Mouse (Mus musculus): ENCODE measurements around the gene Fam43b. TPM values are rescaled to one million over a fixed set of nuclear protein-coding genes. Genes with fewer than 3 reads are reported as not detected.

The Fam43b gene
- total RNA-seq, 2 experiments from 2014 or later = not detected

- intact Hi-C loops (cut with DNase I) = no loop called here
- Histone ChIP-seq H3K27ac (no peak overlapping the region), H3K4me3 (no peak overlapping the region)
- no peak for DNase-seq
- no peak for TF ChIP-seq CTCF (IDR thresholded peaks at IDR 0.05)
Observed at GRCm38 (mm10) chr4:138380132-138380689, 16.1 kb downstream of the Fam43b start.

DNA sequence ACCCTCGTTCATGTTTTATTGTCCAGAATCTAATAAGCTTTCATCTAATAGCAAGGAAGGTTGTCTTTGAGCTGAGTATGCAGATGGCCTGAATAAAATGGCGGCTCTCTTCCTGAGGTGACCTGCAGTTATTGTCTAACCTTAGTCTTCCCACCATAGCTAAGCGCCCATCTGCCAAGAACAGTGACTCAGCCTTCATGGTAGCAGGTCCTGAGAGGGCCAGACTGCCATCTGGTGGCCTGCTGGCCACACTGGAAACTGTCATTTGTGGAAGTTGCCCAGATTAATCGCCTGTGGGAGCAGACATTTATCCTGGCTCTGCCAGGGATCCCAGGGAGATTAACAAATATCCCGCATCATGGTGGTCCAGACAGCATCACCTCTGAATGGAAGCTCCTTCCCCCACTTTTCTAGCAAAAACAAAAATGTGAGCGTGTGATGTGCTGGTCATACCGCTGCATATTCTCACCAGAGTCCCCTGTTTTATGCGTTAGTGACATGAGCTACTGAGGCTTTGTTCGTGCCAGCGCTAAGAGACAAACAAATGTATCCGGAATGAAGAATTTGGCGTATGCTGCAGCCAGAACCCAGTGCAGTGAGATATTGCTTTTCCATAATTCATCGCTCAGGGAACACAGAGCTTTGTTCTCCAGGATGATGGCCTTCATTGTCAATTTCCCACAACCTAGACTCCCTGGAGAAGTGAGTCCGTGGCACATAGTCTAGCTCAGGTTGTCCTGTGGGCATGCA is 17.1 kb downstream of the Fam43b start:
- DNase-seq = peak; percentile 86
- H3K4me3 ChIP-seq = no peak overlapping the region
- intact Hi-C loops (cut with DNase I) = loop anchor here (2.0 to 5.0 kb wide), 3 partner anchors 48 to 60 kb away; no protein-coding TSS in a partner anchor
- TF ChIP-seq CTCF (IDR thresholded peaks at IDR 0.05) = peak; percentile 89
- H3K27ac ChIP-seq = peak overlapping the region; percentile 72

DNA sequence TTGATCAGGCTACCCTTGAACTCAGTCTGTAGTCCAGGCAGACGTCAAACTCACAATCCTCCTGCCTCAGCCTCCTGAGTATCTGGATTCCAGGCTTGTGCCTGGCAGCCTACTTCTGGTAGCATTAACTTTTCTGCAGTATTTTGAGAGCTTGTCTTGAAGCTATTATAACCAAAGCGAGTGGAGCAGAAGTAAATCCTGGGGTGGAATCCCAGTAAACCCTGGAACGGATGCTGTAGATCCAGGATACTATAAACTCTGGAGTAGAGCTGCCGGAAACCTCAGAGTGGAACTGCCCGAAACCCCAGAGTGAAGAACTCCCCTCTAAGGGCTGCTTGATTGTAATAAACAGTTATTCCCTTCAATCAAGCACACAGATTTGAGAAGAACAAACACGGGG is 18.8 kb downstream of the Fam43b start:
- Histone ChIP-seq H3K27ac (no peak overlapping the region), H3K4me3 (no peak overlapping the region)
- intact Hi-C loops (cut with DNase I) = loop anchor here (5.0 kb wide), 1 partner anchor 50 kb away; no protein-coding TSS in a partner anchor
- no peak for TF ChIP-seq CTCF (IDR thresholded peaks at IDR 0.05)
- DNase-seq = no peak

GRCm38 (mm10) chr4:138375117-138375516 is 21.2 kb downstream of the Fam43b start:
- TF ChIP-seq CTCF (IDR thresholded peaks at IDR 0.05) = no peak

DNA sequence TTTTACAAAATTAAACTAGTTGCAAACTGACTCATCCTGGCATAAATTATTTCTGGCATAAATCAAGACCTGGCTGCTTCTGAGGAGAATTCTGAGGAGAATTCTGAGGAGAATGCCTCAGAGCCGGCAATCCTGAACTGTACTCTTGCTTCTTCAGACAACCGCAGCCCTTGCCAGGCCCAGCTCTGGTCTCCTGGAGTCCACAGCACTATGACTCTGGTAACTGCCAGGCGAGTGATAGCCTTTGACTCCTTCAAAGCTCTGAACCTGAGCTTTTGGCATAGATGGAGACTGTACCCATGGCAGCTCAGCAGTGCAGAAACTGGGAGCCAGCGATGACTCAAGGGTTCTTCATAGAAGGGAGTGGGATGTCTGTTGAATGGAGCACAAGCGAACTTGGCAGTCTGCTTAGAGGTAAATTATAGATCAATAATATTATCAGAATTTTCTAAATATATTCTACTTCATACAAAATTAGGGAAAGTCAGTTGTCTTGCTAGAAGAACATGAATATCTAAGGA is 25.3 kb downstream of the Fam43b start:
- no peak overlapping the region for H3K27ac ChIP-seq
- intact Hi-C loops (cut with DNase I) = no loop called here
- TF ChIP-seq CTCF (IDR thresholded peaks at IDR 0.05) = no peak
- DNase-seq = no peak
- no peak overlapping the region for H3K4me3 ChIP-seq

More at GRCm38 (mm10) chr4:138375117-138375516, 21.2 kb downstream of the Fam43b start:
- H3K27ac ChIP-seq = no peak overlapping the region
- DNase-seq = no peak
- H3K4me3 ChIP-seq = no peak overlapping the region
- intact Hi-C loops (cut with DNase I) = loop anchor here (5.0 kb wide), 1 partner anchor 52 kb away; no protein-coding TSS in a partner anchor

- intact Hi-C loops (cut with DNase I) = no loop called here
- no peak for DNase-seq
- H3K27ac ChIP-seq = peak overlapping the region; percentile 75
- TF ChIP-seq CTCF (IDR thresholded peaks at IDR 0.05) = no peak
- peak overlapping the region; percentile 71 for H3K4me3 ChIP-seq
Observed at GRCm38 (mm10) chr4:138368498-138369260, 27.6 kb downstream of the Fam43b start.

- Histone ChIP-seq H3K4me3 (peak within 1 kb of the TSS; percentile 71), H3K27ac (peak within 1 kb of the TSS; percentile 75)
- intact Hi-C loops (cut with DNase I) = no loop called here
- peak; percentile 90 for DNase-seq
- no peak; the same call in 1 of the 2 replicates for TF ChIP-seq CTCF (IDR thresholded peaks at IDR 0.05)
Observed at GRCm38 (mm10) chr4:138367641-138368497, 28.5 kb downstream of the Fam43b start, which contains the start of gene Cda. Gene Cda, minus strand, starts transcription at chr4:138367992.

DNA sequence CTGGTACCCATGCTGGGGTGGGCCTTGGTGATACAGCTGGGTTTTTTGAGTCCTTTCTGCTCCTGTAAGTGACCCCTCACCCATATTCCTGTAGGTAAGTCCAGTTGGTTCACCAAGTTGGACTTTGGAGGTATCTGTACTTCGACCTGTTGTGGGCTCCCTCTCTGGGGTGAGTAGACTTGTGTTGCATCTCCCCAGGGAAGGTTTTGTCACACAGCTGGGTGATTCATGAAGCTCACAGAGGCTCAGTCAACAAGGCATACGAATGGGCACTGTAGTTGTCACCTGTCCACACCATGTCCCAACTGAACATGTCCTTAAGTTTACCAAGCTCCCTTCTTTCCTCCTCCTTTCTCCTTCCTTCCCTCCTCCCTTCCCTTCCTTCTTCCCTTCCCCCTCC is 29.8 kb downstream of the Fam43b start:
- no peak overlapping the region for H3K4me3 ChIP-seq
- intact Hi-C loops (cut with DNase I) = no loop called here
- DNase-seq = no peak
- TF ChIP-seq CTCF (IDR thresholded peaks at IDR 0.05) = no peak
- no peak overlapping the region for H3K27ac ChIP-seq

- TF ChIP-seq CTCF (IDR thresholded peaks at IDR 0.05) = no peak
Observed at GRCm38 (mm10) chr4:138363511-138363910, 32.8 kb downstream of the Fam43b start.

DNA sequence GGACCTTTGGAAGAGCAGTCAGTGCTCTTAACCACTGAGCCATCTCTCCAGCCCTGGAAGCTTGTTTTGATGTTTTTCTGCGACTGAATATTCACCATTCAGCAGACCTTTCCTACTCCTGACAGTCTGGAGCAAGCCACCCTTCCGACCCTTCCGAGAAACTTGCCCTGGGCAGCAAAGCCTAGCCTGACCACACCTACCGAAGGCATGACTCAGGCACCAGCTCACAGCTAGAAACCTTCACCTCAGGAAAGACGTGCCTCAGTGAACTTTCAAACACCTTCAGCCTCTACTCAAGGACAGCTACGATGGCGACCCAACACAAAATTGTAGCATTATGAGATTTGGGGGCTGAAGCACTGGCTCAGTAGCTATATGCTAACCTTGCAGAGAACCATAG is 33.4 kb downstream of the Fam43b start:
- intact Hi-C loops (cut with DNase I) = no loop called here
- Histone ChIP-seq H3K4me3 (no peak overlapping the region), H3K27ac (no peak overlapping the region)
- DNase-seq = no peak
- TF ChIP-seq CTCF (IDR thresholded peaks at IDR 0.05) = no peak

More at GRCm38 (mm10) chr4:138363511-138363910, 32.8 kb downstream of the Fam43b start:
- no peak for DNase-seq
- H3K4me3 ChIP-seq = no peak overlapping the region
- intact Hi-C loops (cut with DNase I) = no loop called here
- no peak overlapping the region for H3K27ac ChIP-seq

DNA sequence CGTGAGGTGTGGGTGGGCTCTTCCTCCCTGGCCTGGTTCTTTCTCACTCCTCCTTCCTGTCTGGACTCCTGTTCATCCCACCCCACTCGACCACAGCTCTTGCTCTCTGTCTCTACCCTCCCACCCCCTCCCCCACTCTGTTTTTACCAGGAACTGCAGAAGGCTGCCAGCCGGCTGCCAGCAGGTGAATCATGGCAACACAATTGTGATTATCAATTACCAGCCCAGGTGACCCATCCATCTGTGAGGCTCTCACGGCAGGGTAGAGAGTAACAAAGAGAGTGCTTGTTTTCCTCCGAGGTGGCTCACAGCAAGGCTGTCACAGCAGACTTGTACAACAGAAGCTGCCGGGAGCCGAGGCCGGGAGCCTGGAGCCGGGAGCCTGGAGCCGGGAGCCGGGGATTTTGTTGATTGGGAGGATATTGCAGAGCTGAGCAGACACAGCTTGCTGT is 34.9 kb downstream of the Fam43b start:
- Histone ChIP-seq H3K27ac (no peak overlapping the region), H3K4me3 (no peak overlapping the region)
- intact Hi-C loops (cut with DNase I) = no loop called here
- no peak for DNase-seq
- no peak for TF ChIP-seq CTCF (IDR thresholded peaks at IDR 0.05)

DNA sequence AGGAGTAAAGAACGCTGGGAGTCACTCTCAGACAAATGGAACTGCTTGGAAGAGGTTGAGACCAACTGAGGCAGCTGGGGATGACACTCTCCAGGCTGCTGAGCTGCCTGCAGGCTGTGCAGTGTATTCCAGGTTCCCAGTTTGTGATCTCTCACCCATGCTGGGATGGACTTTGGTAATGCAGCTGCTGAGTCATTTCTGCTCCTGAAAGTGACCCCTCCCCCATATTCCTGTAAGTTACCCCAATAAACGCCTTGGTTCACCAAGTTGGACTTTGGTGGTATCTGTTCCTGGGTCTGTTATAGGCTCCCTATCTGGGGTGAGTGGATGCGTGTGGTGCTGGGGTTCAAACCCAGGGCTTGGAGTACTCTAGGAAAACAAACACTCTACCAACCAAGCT is 38.2 kb downstream of the Fam43b start:
- TF ChIP-seq CTCF (IDR thresholded peaks at IDR 0.05) = no peak
- Histone ChIP-seq H3K4me3 (no peak overlapping the region), H3K27ac (no peak overlapping the region)
- DNase-seq = no peak
- intact Hi-C loops (cut with DNase I) = no loop called here

Measured in gastrocnemius, adult 2 months (tissue).